Mouse (Mus musculus) myocyte (in vitro differentiated cells): ENCODE data around the gene Mlf2. TPM values are rescaled to one million over a fixed set of nuclear protein-coding genes. Genes with fewer than 3 reads are reported as not detected.

Experiments used
- H3K27me3 ChIP-seq: one replicate; pipeline ENCODE4 v1.6.1; 2011; ENCODE audit not compliant: control insufficient read depth, insufficient read depth, insufficient read length
- H3K36me3 ChIP-seq: one replicate; pipeline ENCODE4 v1.6.1; 2011; ENCODE audit not compliant: control insufficient read depth, insufficient read depth
- H3K4me2 ChIP-seq: one replicate; pipeline ENCODE4 v1.6.1; 2011; ENCODE audit warnings: low read depth, control low read depth
- H3K4me3 ChIP-seq: one replicate; pipeline ENCODE4 v1.5.1; 2011; ENCODE audit warnings: mild to moderate bottlenecking, control low read depth, moderate library complexity
- H3K79me2 ChIP-seq: one replicate; pipeline ENCODE4 v1.6.1; 2011; ENCODE audit not compliant: control insufficient read depth, insufficient read depth
- H3ac ChIP-seq: one replicate; pipeline ENCODE4 v1.6.1; 2011; ENCODE audit not compliant: control insufficient read depth, insufficient read length
- CEBPB ChIP-seq: IDR thresholded peaks from 2 replicates; pipeline ENCODE4 v1.6.1; 2011; ENCODE audit warnings: mild to moderate bottlenecking, moderate library complexity; ENCODE audit not compliant: poor library complexity, insufficient read depth, severe bottlenecking
- E2F4 ChIP-seq: IDR thresholded peaks from one replicate; pipeline ENCODE4 v1.6.1; 2011; ENCODE audit warnings: mild to moderate bottlenecking, control low read depth, moderate library complexity; ENCODE audit not compliant: insufficient read depth
- MAX ChIP-seq: IDR thresholded peaks from one replicate; pipeline ENCODE4 v1.6.1; 2011; ENCODE audit warnings: low read depth, mild to moderate bottlenecking, control low read depth
- MYOD1 ChIP-seq, 3 experiments: IDR thresholded peaks; one replicate each; pipeline ENCODE4 v1.6.1; 2011; ENCODE audit warnings: control low read depth in 2 of 3, low read depth in 2 of 3, mild to moderate bottlenecking in 2 of 3, moderate library complexity in 1 of 3; ENCODE audit not compliant: insufficient read length in 2 of 3, control insufficient read depth in 1 of 3
- MYOG ChIP-seq, 3 experiments: IDR thresholded peaks; one replicate each; pipeline ENCODE4 v1.6.1; 2011; ENCODE audit warnings: control low read depth in 2 of 3, low read depth in 2 of 3, mild to moderate bottlenecking in 2 of 3; ENCODE audit not compliant: insufficient read length in 2 of 3, control insufficient read depth in 1 of 3, insufficient read depth in 1 of 3
- POLR2A ChIP-seq: IDR thresholded peaks from one replicate; pipeline ENCODE4 v1.6.1; 2011; ENCODE audit warnings: low read depth, mild to moderate bottlenecking, control low read depth, moderate library complexity; ENCODE audit not compliant: insufficient read length
- POLR2AphosphoS2 ChIP-seq: IDR thresholded peaks from one replicate; pipeline ENCODE4 v1.6.1; 2011; ENCODE audit warnings: low read depth, control low read depth; ENCODE audit not compliant: insufficient read length
- REST ChIP-seq: IDR thresholded peaks from one replicate; pipeline ENCODE4 v1.6.1; 2011; ENCODE audit warnings: mild to moderate bottlenecking, control low read depth, moderate library complexity; ENCODE audit not compliant: insufficient read depth, insufficient read length
- SRF ChIP-seq: IDR thresholded peaks from one replicate; pipeline ENCODE4 v1.6.1; 2011; ENCODE audit warnings: low read depth; ENCODE audit not compliant: control insufficient read depth, insufficient read length
- TCF12 ChIP-seq: IDR thresholded peaks from one replicate; pipeline ENCODE4 v1.6.1; 2011; ENCODE audit warnings: mild to moderate bottlenecking, control low read depth; ENCODE audit not compliant: poor library complexity, insufficient read depth, severe bottlenecking
- TCF3 ChIP-seq: IDR thresholded peaks from one replicate; pipeline ENCODE4 v1.6.1; 2011; ENCODE audit warnings: low read depth, control low read depth; ENCODE audit not compliant: insufficient read length
- USF1 ChIP-seq: IDR thresholded peaks from one replicate; pipeline ENCODE4 v1.6.1; 2011; ENCODE audit warnings: low read depth, mild to moderate bottlenecking, control low read depth, moderate library complexity
- polyA plus RNA-seq: library from polyadenylated mRNA; unstranded; fragments of >200 nt; fragmentation: generic; extraction: Trizol; gene quantifications from one replicate; pipeline ENCODE4 v1.2.1, GENCODE M21; 2012; ENCODE audit warnings: missing spikeins

Gene Mlf2
- polyA plus RNA-seq, 1 experiment, result 384 TPM

- H3K4me3 ChIP-seq, result peak overlapping the region; percentile 91
- TF ChIP-seq SRF (no peak), TCF12 (no peak), POLR2AphosphoS2 (peak; percentile 49), TCF3 (no peak), USF1 (no peak), MYOD1 (IDR thresholded peaks at IDR 0.05; ENCODE audit: control insufficient read depth in 1 of 3, insufficient read length in 2 of 3, low read depth in 2 of 3) (peak in 1 of 3 experiments; percentile 27), MAX (no peak), MYOG (IDR thresholded peaks at IDR 0.05; ENCODE audit: control insufficient read depth in 1 of 3, insufficient read depth in 1 of 3, insufficient read length in 2 of 3, low read depth in 2 of 3) (peak in 1 of 3 experiments; percentile 46), POLR2A (peak; percentile 57), REST (no peak), CEBPB (no peak)
- peaks cover 19% of the 10 kb centered on the region for H3K79me2 ChIP-seq
- peaks cover 16% of the 10 kb centered on the region for H3K36me3 ChIP-seq
- no peaks in the 10 kb centered on the region for H3K27me3 ChIP-seq
- H3ac ChIP-seq, result peak overlapping the region; percentile 78
- peak overlapping the region; percentile 77 for H3K4me2 ChIP-seq
Measured at GRCm38 (mm10) chr6:124916695-124917517, 14.3 kb upstream of the Mlf2 start.

- H3K79me2 ChIP-seq, result peaks cover 19% of the 10 kb centered on the region
- no peaks in the 10 kb centered on the region for H3K27me3 ChIP-seq
- TF ChIP-seq TCF12 (no peak), CEBPB (no peak), POLR2A (peak; percentile 58), REST (no peak), USF1 (no peak), POLR2AphosphoS2 (peak; percentile 77)
- H3K4me2 ChIP-seq, result peak overlapping the region; percentile 77
- peak overlapping the region; percentile 78 for H3ac ChIP-seq
- peak overlapping the region; percentile 91 for H3K4me3 ChIP-seq
- peaks cover 12% of the 10 kb centered on the region for H3K36me3 ChIP-seq
Measured at GRCm38 (mm10) chr6:124917518-124918330, 13.5 kb upstream of the Mlf2 start.

GRCm38 (mm10) chr6:124918331-124918690, 12.9 kb upstream of the Mlf2 start:
- peaks cover 6% of the 10 kb centered on the region for H3K36me3 ChIP-seq
- peak overlapping the region; percentile 78 for H3ac ChIP-seq
- TF ChIP-seq MAX (no peak), USF1 (no peak), POLR2A (no peak), TCF3 (no peak), E2F4 (no peak), TCF12 (no peak), SRF (no peak), POLR2AphosphoS2 (no peak), MYOG (IDR thresholded peaks at IDR 0.05; ENCODE audit: control insufficient read depth in 1 of 3, insufficient read depth in 1 of 3, insufficient read length in 2 of 3, low read depth in 2 of 3) (no peak), CEBPB (no peak), REST (no peak), MYOD1 (IDR thresholded peaks at IDR 0.05; ENCODE audit: control insufficient read depth in 1 of 3, insufficient read length in 2 of 3, low read depth in 2 of 3) (no peak)
- H3K79me2 ChIP-seq, result peaks cover 19% of the 10 kb centered on the region
- H3K4me2 ChIP-seq, result peak overlapping the region; percentile 77
- peak overlapping the region; percentile 91 for H3K4me3 ChIP-seq
- H3K27me3 ChIP-seq, result no peaks in the 10 kb centered on the region

GRCm38 (mm10) chr6:124918890-124919627, 12.1 kb upstream of the Mlf2 start:
- Histone ChIP-seq H3K27me3 (no peaks in the 10 kb centered on the region), H3K36me3 (peaks cover 6% of the 10 kb centered on the region), H3K79me2 (peaks cover 19% of the 10 kb centered on the region), H3ac (no peak overlapping the region), H3K4me2 (peak overlapping the region; percentile 77), H3K4me3 (peak overlapping the region; percentile 91)
- TF ChIP-seq TCF12, result no peak
- TF ChIP-seq POLR2AphosphoS2, result no peak
- TF ChIP-seq MYOD1 (IDR thresholded peaks at IDR 0.05; ENCODE audit: control insufficient read depth in 1 of 3, insufficient read length in 2 of 3, low read depth in 2 of 3), result no peak
- TF ChIP-seq MAX, result no peak
- no peak for TF ChIP-seq E2F4
- no peak for TF ChIP-seq SRF
- no peak for TF ChIP-seq POLR2A
- no peak for TF ChIP-seq REST
- TF ChIP-seq USF1, result no peak
- TF ChIP-seq CEBPB, result no peak
- TF ChIP-seq MYOG (IDR thresholded peaks at IDR 0.05; ENCODE audit: control insufficient read depth in 1 of 3, insufficient read depth in 1 of 3, insufficient read length in 2 of 3, low read depth in 2 of 3), result no peak
- no peak for TF ChIP-seq TCF3
